Mouse (Mus musculus) midbrain, postnatal 0 days (tissue): Measurements from ENCODE around the gene Tmem88b. TPM values are rescaled to one million over a fixed set of nuclear protein-coding genes. Genes with fewer than 3 reads are reported as not detected.

ENCODE experiments used
- ATAC-seq: fragments of 200-750 bp; cut with Nextera tagmentation; 2 replicates; pipeline ENCODE4 v1.8.0; 2017; ENCODE audit warnings: moderate number of reproducible peaks, mild to moderate bottlenecking, moderate TSS enrichment, moderate library complexity; ENCODE audit not compliant: low FRiP score
- DNase-seq: peaks from one replicate; pipeline ENCODE4 v3.0.0-alpha.2; 2015; ENCODE audit warnings: low spot score
- H3K27ac ChIP-seq: fragments of 300-500 bp; sonication (generic); 2 replicates; pipeline ENCODE4 v1.5.1; 2014; ENCODE audit warnings: low read depth, mild to moderate bottlenecking, low read length, mixed read lengths
- H3K27me3 ChIP-seq: fragments of 300-500 bp; sonication (generic); 2 replicates; pipeline ENCODE4 v1.6.1; 2014; ENCODE audit warnings: low read length, control low read depth, mixed read lengths; ENCODE audit not compliant: insufficient read depth
- H3K36me3 ChIP-seq: fragments of 300-500 bp; sonication (generic); 2 replicates; pipeline ENCODE4 v1.6.1; 2014; ENCODE audit warnings: low read length, control low read depth, mixed read lengths; ENCODE audit not compliant: insufficient read depth
- H3K4me1 ChIP-seq: fragments of 300-500 bp; sonication (generic); 2 replicates; pipeline ENCODE4 v1.6.1; 2014; ENCODE audit warnings: mild to moderate bottlenecking, control low read depth, antibody characterized with exemption, low read length, mixed read lengths; ENCODE audit not compliant: insufficient read depth
- H3K4me2 ChIP-seq: fragments of 300-500 bp; sonication (generic); 2 replicates; pipeline ENCODE4 v1.6.1; 2014; ENCODE audit warnings: low read depth, mild to moderate bottlenecking, low read length, mixed read lengths; ENCODE audit not compliant: poor library complexity, severe bottlenecking
- H3K4me3 ChIP-seq: fragments of 300-500 bp; sonication (generic); 2 replicates; pipeline ENCODE4 v1.5.1; 2014; ENCODE audit warnings: low read depth, mild to moderate bottlenecking, low read length, moderate library complexity
- H3K9ac ChIP-seq: fragments of 300-500 bp; sonication (generic); replicated peaks from 2 replicates; pipeline ENCODE4 v1.6.1; 2014; ENCODE audit warnings: mild to moderate bottlenecking, low read length, moderate library complexity, mixed read lengths; ENCODE audit not compliant: poor library complexity, severe bottlenecking
- H3K9me3 ChIP-seq: fragments of 300-500 bp; sonication (generic); 2 replicates; pipeline ENCODE4 v1.6.1; 2016; ENCODE audit warnings: low read length, control low read depth
- CTCF ChIP-seq: IDR thresholded peaks from 2 replicates; pipeline ENCODE4 v1.5.1; 2016; ENCODE audit warnings: antibody characterized with exemption, mild to moderate bottlenecking
- WGBS: fragments of 180-500 bp; shearing (Covaris S2); extraction: QIAGEN DNeasy Blood & Tissue Kit; methylation state at CpG from one replicate; pipeline ENCODE4 v1.1.7; 2014; 5-methylcytosine and 5-hydroxymethylcytosine counted together
- polyA plus RNA-seq: library from polyadenylated mRNA; unstranded; fragments of >200 nt; fragmentation: Nextera tagmentation; extraction: Ambion mirVana; gene quantifications from 2 replicates; pipeline ENCODE4 v1.2.1, GENCODE M21; 2015
- total RNA-seq: library from RNA; depleted of rRNA; stranded (reverse); fragments of >200 nt; gene quantifications from 2 replicates; pipeline ENCODE4 v1.2.3, GENCODE M21; 2014

Tmem88b gene
- total and polyA plus RNA-seq, 2 experiments from 2014 or later = 0.56 to 0.66 TPM

GRCm38 (mm10) chr4:155785246-155785645 lies 428 bp downstream of the Tmem88b start:
- Histone ChIP-seq H3K9me3 (no peaks in the 10 kb centered on the region), H3K4me2 (peak overlapping the region; percentile 78), H3K27ac (no peak overlapping the region), H3K9ac (peak overlapping the region; percentile 42), H3K4me3 (no peak overlapping the region), H3K36me3 (no peaks in the 10 kb centered on the region), H3K27me3 (no peaks in the 10 kb centered on the region), H3K4me1 (peaks cover 6% of the 10 kb centered on the region; the same call in 1 of the 2 replicates)
- ATAC-seq (no peak), DNase-seq (no peak)
- TF ChIP-seq CTCF = no peak
- 86% methylated on average over 10 of the region's 10 CpGs for WGBS

- TF ChIP-seq CTCF = peak; percentile 82
- H3K27ac ChIP-seq = peak overlapping the region; percentile 91
- H3K4me2 ChIP-seq = peak overlapping the region; percentile 78
- no peaks in the 10 kb centered on the region for H3K27me3 ChIP-seq
- no peaks in the 10 kb centered on the region for H3K9me3 ChIP-seq
- H3K4me1 ChIP-seq = peaks cover 6% of the 10 kb centered on the region; the same call in 1 of the 2 replicates
- peak overlapping the region; percentile 88 for H3K9ac ChIP-seq
- DNase-seq = peak; percentile 91
- ATAC-seq = peak; percentile 89
- H3K36me3 ChIP-seq = no peaks in the 10 kb centered on the region
- H3K4me3 ChIP-seq = peak overlapping the region; percentile 67
- WGBS = under 1% methylated on average over 52 of the region's 52 CpGs
Observed at GRCm38 (mm10) chr4:155784081-155784701, 1.5 kb downstream of the Tmem88b start.

GRCm38 (mm10) chr4:155783486-155784080 lies 2.1 kb downstream of the Tmem88b start:
- 34% methylated on average over 16 of the region's 16 CpGs for WGBS
- DNase-seq (no peak), ATAC-seq (peak; percentile 28; the same call in 1 of the 2 replicates)
- Histone ChIP-seq H3K27me3 (no peaks in the 10 kb centered on the region), H3K9ac (peak overlapping the region; percentile 88), H3K4me1 (peaks cover 6% of the 10 kb centered on the region; the same call in 1 of the 2 replicates), H3K9me3 (no peaks in the 10 kb centered on the region), H3K4me2 (peak overlapping the region; percentile 78), H3K27ac (peak overlapping the region; percentile 91), H3K36me3 (no peaks in the 10 kb centered on the region), H3K4me3 (peak overlapping the region; percentile 67)
- TF ChIP-seq CTCF = no peak

DNA sequence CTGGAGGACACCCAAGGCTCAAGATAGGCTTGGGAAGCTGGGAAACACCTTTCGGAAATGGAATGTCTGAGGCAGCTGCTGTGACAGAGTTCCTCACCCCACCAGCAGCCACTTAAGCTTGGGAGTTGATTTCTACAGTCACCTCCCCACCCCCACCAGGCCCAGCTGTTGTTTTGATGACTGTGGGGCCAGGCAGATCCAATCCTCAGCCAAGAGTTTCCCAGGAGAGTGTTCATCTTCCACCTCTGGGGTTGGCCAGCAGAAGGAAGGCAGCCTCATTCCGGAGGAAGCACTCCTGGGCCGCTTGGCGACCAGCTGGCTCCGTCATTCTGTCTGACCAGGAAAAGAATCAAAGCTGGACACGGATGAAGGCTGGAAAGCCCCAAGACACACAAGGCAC lies 4.8 kb downstream of the Tmem88b start:
- no peak overlapping the region for H3K4me2 ChIP-seq
- 27% methylated on average over 6 of the region's 6 CpGs for WGBS
- H3K36me3 ChIP-seq = no peaks in the 10 kb centered on the region
- DNase-seq (peak; percentile 49), ATAC-seq (no peak)
- TF ChIP-seq CTCF = no peak
- no peak overlapping the region for H3K9ac ChIP-seq
- H3K9me3 ChIP-seq = no peaks in the 10 kb centered on the region
- no peaks in the 10 kb centered on the region for H3K27me3 ChIP-seq
- peaks cover 6% of the 10 kb centered on the region; the same call in 1 of the 2 replicates for H3K4me1 ChIP-seq
- H3K27ac ChIP-seq = no peak overlapping the region
- no peak overlapping the region for H3K4me3 ChIP-seq

GRCm38 (mm10) chr4:155779498-155779897 lies 6.2 kb downstream of the Tmem88b start:
- Histone ChIP-seq H3K27ac (no peak overlapping the region), H3K4me3 (no peak overlapping the region), H3K4me2 (no peak overlapping the region), H3K4me1 (peaks cover 6% of the 10 kb centered on the region; the same call in 1 of the 2 replicates), H3K9me3 (no peaks in the 10 kb centered on the region), H3K36me3 (no peaks in the 10 kb centered on the region), H3K9ac (no peak overlapping the region), H3K27me3 (no peaks in the 10 kb centered on the region)
- ATAC-seq (no peak), DNase-seq (no peak)
- 78% methylated on average over 4 of the region's 4 CpGs for WGBS
- no peak for TF ChIP-seq CTCF

- no peak for TF ChIP-seq CTCF
- no peak overlapping the region for H3K27ac ChIP-seq
- no peaks in the 10 kb centered on the region for H3K9me3 ChIP-seq
- no peak overlapping the region for H3K4me2 ChIP-seq
- H3K4me1 ChIP-seq = peaks cover 4% of the 10 kb centered on the region; the same call in 1 of the 2 replicates
- no peaks in the 10 kb centered on the region for H3K36me3 ChIP-seq
- no peak overlapping the region for H3K9ac ChIP-seq
- ATAC-seq (no peak), DNase-seq (no peak)
- no peak overlapping the region for H3K4me3 ChIP-seq
- 78% methylated on average over 2 of the region's 2 CpGs for WGBS
- H3K27me3 ChIP-seq = no peaks in the 10 kb centered on the region
Observed at GRCm38 (mm10) chr4:155777816-155778215, 7.9 kb downstream of the Tmem88b start.
